Mouse (Mus musculus): ENCODE results near the gene Echdc2.

Gene Echdc2

DNA sequence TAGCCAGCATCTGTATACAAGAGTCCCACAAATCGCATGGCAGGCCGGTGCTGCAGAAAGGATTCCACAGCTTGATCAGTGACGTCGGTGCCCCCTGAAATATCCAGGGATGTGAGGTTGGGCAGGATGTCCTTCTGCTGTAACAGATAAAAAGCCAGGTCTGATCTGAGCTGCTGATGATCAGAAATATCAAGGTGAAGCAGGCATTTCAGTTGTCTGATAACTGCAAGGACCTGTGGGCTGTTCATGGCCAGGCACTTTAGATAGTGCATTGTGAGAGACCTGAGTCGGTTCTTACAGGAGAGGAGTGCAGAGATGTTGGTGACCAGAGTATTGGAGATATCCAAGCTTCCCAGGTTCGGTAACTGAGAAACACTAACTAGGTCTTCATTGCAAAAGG lies 39.4 kb downstream of the Echdc2 start:
- in situ Hi-C loops (cut with MboI): no loop called here

GRCm38 (mm10) chr4:108213023-108213422 lies 47.8 kb downstream of the Echdc2 start:
- in situ Hi-C loops (cut with MboI): no loop called here

DNA sequence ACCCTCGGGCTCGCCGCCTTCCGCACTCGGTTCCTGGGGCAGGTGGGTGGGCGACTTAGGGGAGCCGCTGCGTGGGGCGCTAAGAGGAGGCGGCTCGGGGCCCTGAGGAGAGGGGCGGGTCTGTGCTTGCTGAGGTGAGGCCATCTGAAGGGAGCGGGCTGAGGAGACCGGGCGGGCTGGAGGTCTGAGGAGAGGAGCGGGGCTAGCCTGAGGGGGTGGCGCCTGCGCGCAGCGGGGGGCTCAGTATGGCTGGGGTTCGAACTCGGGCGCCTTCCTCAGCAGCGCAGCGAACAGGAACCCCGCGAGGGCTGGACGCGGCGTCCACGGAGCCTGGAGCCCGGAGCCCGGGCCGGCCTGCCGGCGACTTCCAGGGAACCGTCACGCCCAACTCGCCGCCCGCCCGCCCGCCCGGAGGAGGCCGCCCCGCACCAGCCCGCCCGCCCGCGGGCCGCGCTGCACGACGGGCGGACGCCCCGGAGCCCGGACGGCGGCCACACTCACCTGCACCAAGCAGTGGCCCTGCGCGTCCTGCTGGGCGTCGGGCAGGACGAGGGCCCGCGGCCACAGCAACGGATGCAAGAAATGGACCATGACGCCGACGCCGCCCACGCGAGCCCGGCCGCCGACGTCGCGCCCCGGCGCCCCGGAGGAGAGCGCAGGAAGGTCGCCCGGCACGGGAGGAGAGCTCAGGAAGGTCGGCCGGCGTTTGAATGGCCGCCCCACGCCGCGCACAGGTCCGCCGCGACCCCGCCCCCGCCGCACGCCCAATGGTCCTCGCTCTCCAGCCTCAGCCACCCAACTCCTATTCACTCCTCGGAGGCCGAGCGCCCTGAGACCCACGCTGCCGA lies 52.3 kb downstream of the Echdc2 start, which contains the start of gene Zyg11a:
TSS of gene Zyg11a (minus strand) at position 717 of the 848 bp plus-strand sequence.
- in situ Hi-C loops (cut with MboI): no loop called here

GRCm38 (mm10) chr4:108219019-108219418 lies 53.8 kb downstream of the Echdc2 start:
- in situ Hi-C loops (cut with MboI): no loop called here

- in situ Hi-C loops (cut with MboI): no loop called here
Observed at GRCm38 (mm10) chr4:108222507-108222906, 57.3 kb downstream of the Echdc2 start.

DNA sequence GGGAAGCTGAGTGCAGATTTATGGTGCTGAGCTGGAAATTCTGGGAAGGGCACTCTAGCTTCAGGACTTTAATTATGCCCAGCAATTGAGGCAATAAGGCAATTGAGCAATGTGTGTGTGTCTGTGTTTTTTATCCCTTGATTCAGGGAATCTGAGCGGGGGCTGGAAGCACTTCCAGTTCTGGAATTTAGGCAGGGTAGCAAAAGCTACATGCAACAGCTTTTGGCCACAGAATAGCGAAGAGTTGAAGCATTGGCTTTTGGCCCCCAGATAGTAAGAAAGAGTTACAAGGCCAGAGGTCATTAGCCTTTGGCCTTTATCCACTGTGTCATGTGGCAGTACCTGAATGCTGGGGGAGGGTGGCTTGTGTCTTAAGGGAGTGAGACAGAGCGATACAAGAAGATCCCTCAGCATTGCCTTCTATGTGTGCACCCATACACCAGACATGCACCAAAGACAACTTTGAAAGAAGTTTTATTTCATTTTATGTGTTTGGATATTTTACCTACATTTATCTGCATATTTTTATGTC lies 60.2 kb downstream of the Echdc2 start:
- in situ Hi-C loops (cut with MboI): no loop called here
